8 mouse cellular contexts compared by ENCODE assay signal in the genomic region with DNA sequence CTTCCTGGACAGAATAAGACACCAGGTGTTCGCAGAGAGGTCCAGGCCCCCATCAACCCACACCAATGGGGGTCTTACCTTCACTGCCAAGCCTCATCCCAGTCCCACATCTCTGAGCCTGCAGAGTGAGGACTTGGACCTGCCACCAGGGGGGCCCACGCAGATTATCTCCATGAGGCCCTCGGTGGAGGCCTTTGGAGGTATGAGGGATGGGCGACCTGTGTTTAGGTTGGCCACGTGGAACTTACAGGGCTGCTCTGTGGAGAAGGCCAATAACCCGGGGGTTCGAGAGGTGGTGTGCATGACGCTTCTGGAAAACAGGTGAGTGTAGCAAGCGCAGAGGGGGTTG. TPM values are rescaled to one million over a fixed set of nuclear protein-coding genes. Genes with fewer than 3 reads are reported as not detected.
DNase-seq lines count a peak whose midpoint lies in the region; ATAC-seq and TF ChIP-seq lines count a peak whose summit lies in the region.

No protein-coding gene starts in this region.

- H3K4me3 ChIP-seq in liver, adult 2 months (ENCODE audit: insufficient read depth, low read depth, low read length) = no peak overlapping the region
- H3K4me3 ChIP-seq in forebrain, embryonic 12.5 days (replicated peaks) = no peak overlapping the region
- peak overlapping the region; percentile 80 for H3K4me3 ChIP-seq in limb, embryonic 10.5 days
- peak overlapping the region; percentile 93 for H3K4me3 ChIP-seq in small intestine, adult 2 months (ENCODE audit: low read depth, low read length)

- TF ChIP-seq POLR2A in liver, adult 2 months (IDR thresholded peaks at IDR 0.05; ENCODE audit: extremely low read depth, insufficient read depth, low read length) = no peak
- TF ChIP-seq POLR2A in small intestine, adult 2 months (IDR thresholded peaks at IDR 0.05; ENCODE audit: low read depth, low read length) = no peak

- peak overlapping the region; percentile 13; the same call in 1 of the 2 replicates for H3K4me2 ChIP-seq in forebrain, embryonic 12.5 days

- 0 out of 2 replicates have a peak, but pooled peaks have one; percentile 13 for TF ChIP-seq CTCF in liver, adult 2 months (IDR thresholded peaks at IDR 0.05; ENCODE audit: low read depth, low read length)
- no peak for TF ChIP-seq CTCF in small intestine, adult 2 months (IDR thresholded peaks at IDR 0.05; ENCODE audit: extremely low read depth, insufficient read length, insufficient replicate concordance, low read depth, low read length)

- no peak for ATAC-seq in forebrain, embryonic 12.5 days (ENCODE audit: low FRiP score)

- H3K9ac ChIP-seq in liver, adult 2 months (ENCODE audit: low read depth, low read length) = no peak overlapping the region
- H3K9ac ChIP-seq in forebrain, embryonic 12.5 days = no peak overlapping the region

- WGBS in liver, adult 2 months = 68% methylated on average over 9 of the region's 9 CpGs
- WGBS in forebrain, embryonic 12.5 days = 90% methylated on average over 9 of the region's 9 CpGs
- 87% methylated on average over 9 of the region's 9 CpGs for WGBS in limb, embryonic 10.5 days
- whole genome bisulfite sequencing in small intestine, adult 2 months = 90% methylated on average over 9 of the region's 9 CpGs

- no peaks in the 10 kb centered on the region for H3K36me3 ChIP-seq in liver, adult 2 months (ENCODE audit: control insufficient read depth, insufficient read depth, low read length)
- no peaks in the 10 kb centered on the region for H3K36me3 ChIP-seq in forebrain, embryonic 12.5 days (replicated peaks)
- H3K36me3 ChIP-seq in limb, embryonic 10.5 days = peaks cover 10% of the 10 kb centered on the region
- H3K36me3 ChIP-seq in small intestine, adult 2 months (ENCODE audit: control insufficient read depth, insufficient read depth, low read length) = 0 out of 2 replicates have a peak, but pooled peaks cover 2% of the 10 kb centered on the region

- peaks cover 48% of the 10 kb centered on the region for H3K4me1 ChIP-seq in liver, adult 2 months (ENCODE audit: control insufficient read depth, insufficient read depth, low read length)
- H3K4me1 ChIP-seq in forebrain, embryonic 12.5 days = peaks cover 23% of the 10 kb centered on the region
- H3K4me1 ChIP-seq in limb, embryonic 10.5 days = peaks cover 47% of the 10 kb centered on the region
- peaks cover 20% of the 10 kb centered on the region for H3K4me1 ChIP-seq in small intestine, adult 2 months (ENCODE audit: control insufficient read depth, insufficient read depth, insufficient read length, low read length)

- intact Hi-C loops in gastrocnemius, postnatal 36 days (cut with DNase I) = loop anchor here (5.0 to 10.0 kb wide), 4 partner anchors 64 to 308 kb away; no protein-coding TSS in a partner anchor

- H3K27me3 ChIP-seq in liver, adult 2 months (ENCODE audit: control insufficient read depth, insufficient read depth, low read length) = no peaks in the 10 kb centered on the region
- H3K27me3 ChIP-seq in forebrain, embryonic 12.5 days = peaks cover 9% of the 10 kb centered on the region; the same call in 1 of the 2 replicates
- no peaks in the 10 kb centered on the region for H3K27me3 ChIP-seq in limb, embryonic 10.5 days (ENCODE audit: low read depth, poor library complexity, severe bottlenecking)
- H3K27me3 ChIP-seq in small intestine, adult 2 months (ENCODE audit: control insufficient read depth, insufficient read depth, low read length) = no peaks in the 10 kb centered on the region

- H3K79me2 ChIP-seq in liver, adult 2 months (ENCODE audit: control insufficient read depth, insufficient read depth, low read length) = peaks cover 12% of the 10 kb centered on the region; the same call in 1 of the 2 replicates

- H3K9me3 ChIP-seq in forebrain, embryonic 12.5 days = no peaks in the 10 kb centered on the region
- no peaks in the 10 kb centered on the region for H3K9me3 ChIP-seq in limb, embryonic 10.5 days (replicated peaks)

- H3K27ac ChIP-seq in liver, adult 2 months (replicated peaks; ENCODE audit: insufficient read depth, low read depth, low read length) = no peak overlapping the region
- H3K27ac ChIP-seq in forebrain, embryonic 12.5 days = no peak overlapping the region
- no peak overlapping the region for H3K27ac ChIP-seq in limb, embryonic 10.5 days
- H3K27ac ChIP-seq in small intestine, adult 2 months (ENCODE audit: insufficient read depth, low read depth, low read length) = no peak overlapping the region

- DNase-seq in liver, adult 2 months (ENCODE audit: extremely low read depth, low read depth, low spot score) = no peak
- DNase-seq in liver = no peak
- DNase-seq in limb, embryonic 10.5 days (ENCODE audit: low spot score) = no peak
- DNase-seq in adrenal gland, postnatal 36 days = no peak
- no peak for DNase-seq in urinary bladder, postnatal 25 days (ENCODE audit: low spot score)
- DNase-seq in gastrocnemius, postnatal 36 days = no peak

RNA-seq across cellular contexts. Expression of a gene that starts 1.6 kb away (rescaled TPM):
- total RNA-seq in liver, adult 2 months (2014; rRNA removed) = 19.5 and 27.8 TPM in 2 replicates
- 10.8 and 11.8 TPM in 2 replicates for polyA plus RNA-seq in liver, adult 2 months (2012; rRNA removed)
- 7.9 and 9.1 TPM in 2 replicates for polyA plus RNA-seq in forebrain, embryonic 12.5 days (2016; fragmentation: Nextera tagmentation; extraction: Ambion mirVana)
- 19.2 and 22.9 TPM in 2 replicates for polyA plus RNA-seq in limb, embryonic 10.5 days (2016; fragmentation: Nextera tagmentation; extraction: Ambion mirVana)
- polyA plus RNA-seq in small intestine, adult 2 months (2012; rRNA removed) = 9.1 and 22.7 TPM in 2 replicates
- 10 to 100 TPM; 43.6 to 66.9 TPM for total RNA-seq in adrenal gland, postnatal 36 days (2021)
- total RNA-seq in gastrocnemius, postnatal 36 days (2021) = 10 to 100 TPM; 78.3 to 94.2 TPM

Comparison
In these comparisons a context has a peak if more than half of its experiments do, and no peak if none do; other contexts are left out.
1. H3K4me3 ChIP-seq: peak in limb, embryonic 10.5 days (single experiment) and small intestine, adult 2 months (single experiment); none in liver, adult 2 months (single experiment) and forebrain, embryonic 12.5 days (single experiment).